Mouse (Mus musculus) heart, postnatal 4 days (tissue): ENCODE measurements at regions not wholly inside any gene's neighbourhood (a gene's known extent, or its start where the extent isn't known, plus 50 kb on each side); places are given as distances from the start of the nearest gene placed in this dataset.
A peak's percentile ranks its signal among the peaks of the same experiment; 100 is the strongest.

Experiments used
- DNase-seq: peaks from one replicate; pipeline ENCODE4 v3.0.0; 2021

DNA sequence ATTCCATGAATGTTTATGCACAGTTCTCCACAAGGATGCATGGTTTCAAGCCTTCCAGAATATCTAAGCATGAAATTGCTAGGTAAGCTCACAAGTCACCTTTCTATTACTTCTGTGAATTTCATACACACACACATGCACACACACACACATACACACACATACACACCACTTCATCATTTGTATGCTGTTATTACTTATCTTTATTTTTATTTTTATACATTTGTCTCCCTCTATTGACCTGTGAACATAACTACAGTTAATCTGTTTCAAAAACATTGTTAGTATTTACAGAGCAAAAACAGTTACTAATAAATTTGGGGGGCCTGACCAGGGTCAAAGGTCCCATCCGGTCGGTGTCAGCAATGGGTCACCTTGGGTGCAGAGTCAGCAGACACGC, 212.6 kb upstream of the Depdc1a start:
- no peak for DNase-seq

DNA sequence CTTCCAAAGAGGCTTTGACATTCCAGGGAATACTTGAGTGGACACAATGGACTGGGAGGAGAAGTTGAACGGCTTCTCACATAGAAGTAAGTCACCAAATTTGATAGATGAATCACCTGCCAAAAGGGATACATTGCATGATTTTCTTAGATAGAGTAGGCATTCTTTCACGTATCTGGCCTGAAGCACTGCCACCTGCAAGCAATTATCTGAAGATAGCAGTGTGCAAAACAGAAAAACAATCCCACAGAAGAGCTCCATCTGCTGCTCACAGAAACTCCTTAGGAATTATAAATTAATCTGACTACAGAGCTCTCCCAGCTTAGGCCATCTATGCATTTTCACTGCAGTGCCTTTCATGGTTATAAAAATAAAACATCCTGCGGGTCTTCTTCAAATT, 177.8 kb upstream of the Depdc1a start:
- DNase-seq = no peak

DNA sequence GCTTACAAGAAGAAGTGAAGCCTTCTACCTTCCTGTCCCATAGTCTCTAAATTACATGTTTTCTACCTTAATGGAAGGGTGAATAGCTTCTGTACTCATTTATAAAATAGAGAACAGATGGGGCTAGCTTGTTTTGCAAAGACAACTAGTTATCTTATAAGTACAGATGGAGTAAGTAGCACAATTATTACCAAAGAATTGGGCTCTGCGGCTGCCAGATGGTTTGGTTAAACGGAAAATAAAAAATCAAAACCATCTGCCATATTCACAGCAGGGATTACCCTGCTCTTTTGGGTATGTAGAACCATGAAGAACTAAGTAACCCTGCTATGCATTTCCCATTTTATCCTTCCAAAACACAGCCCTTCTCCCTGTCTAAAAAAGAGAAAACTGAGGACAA, 147.2 kb upstream of the Depdc1a start:
- no peak for DNase-seq

DNA sequence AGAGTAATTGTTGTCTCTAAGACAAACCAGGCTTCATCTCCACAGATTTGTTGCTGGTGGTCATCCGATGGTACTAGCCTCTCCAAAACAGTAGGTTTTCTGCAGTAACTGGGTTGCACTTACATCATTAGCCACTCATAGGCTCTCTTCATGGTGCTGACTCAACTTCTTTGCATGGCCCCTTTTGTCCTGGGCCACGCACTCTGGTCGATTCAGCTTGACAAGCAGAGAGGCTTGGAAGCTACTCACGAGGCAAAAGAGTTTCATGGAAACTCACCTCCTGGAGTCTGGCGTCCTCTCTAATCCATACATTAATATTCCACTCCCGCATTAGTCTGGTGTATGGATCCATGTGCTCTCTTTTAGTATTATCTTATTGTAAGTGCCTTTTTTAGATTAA, 141.5 kb upstream of the Depdc1a start:
- no peak for DNase-seq

DNA sequence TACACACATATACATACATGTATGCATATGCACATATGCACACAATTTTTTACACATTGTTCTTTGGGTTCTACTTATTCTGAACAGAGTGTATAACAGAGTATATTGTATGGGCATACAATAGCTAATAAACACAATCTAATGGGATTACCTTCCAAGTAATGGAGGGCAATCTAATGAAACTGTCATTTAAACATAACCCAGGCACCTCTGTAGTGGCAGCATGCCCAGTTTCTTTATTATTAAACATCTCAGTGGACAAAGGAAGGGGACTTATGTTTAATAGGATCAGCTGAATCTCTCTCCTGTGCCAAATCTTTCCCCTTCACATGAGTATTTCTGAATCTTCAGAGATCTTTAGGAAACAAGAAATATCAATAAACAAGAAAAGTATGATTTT, 122.1 kb upstream of the Depdc1a start:
- peak; percentile 30 for DNase-seq
